Mouse (Mus musculus) intestine, postnatal 0 days (tissue): ENCODE results near the gene Cryab. TPM values are rescaled to one million over a fixed set of nuclear protein-coding genes. Genes with fewer than 3 reads are reported as not detected.

Experiments
- ATAC-seq: fragments of 200-750 bp; cut with Nextera tagmentation; 2 replicates; pipeline ENCODE4 v1.8.0; 2017; ENCODE audit warnings: mild to moderate bottlenecking, moderate TSS enrichment, moderate library complexity
- H3K27ac ChIP-seq: fragments of 300-500 bp; sonication (generic); 2 replicates; pipeline ENCODE4 v1.5.1; 2014; ENCODE audit warnings: mild to moderate bottlenecking, low read depth, low read length, moderate library complexity
- H3K27me3 ChIP-seq: fragments of 300-500 bp; sonication (generic); replicated peaks from 2 replicates; pipeline ENCODE4 v1.6.1; 2014; ENCODE audit warnings: low read length, mixed read lengths; ENCODE audit not compliant: control insufficient read depth, insufficient read depth
- H3K36me3 ChIP-seq: fragments of 300-500 bp; sonication (generic); 2 replicates; pipeline ENCODE4 v1.6.1; 2014; ENCODE audit warnings: mild to moderate bottlenecking, moderate library complexity; ENCODE audit not compliant: control insufficient read depth, insufficient read depth
- H3K4me1 ChIP-seq: fragments of 300-500 bp; sonication (generic); replicated peaks from 2 replicates; pipeline ENCODE4 v1.6.1; 2014; ENCODE audit warnings: antibody characterized with exemption, low read length, mixed read lengths; ENCODE audit not compliant: control insufficient read depth, insufficient read depth
- H3K4me2 ChIP-seq: fragments of 300-500 bp; sonication (generic); replicated peaks from 2 replicates; pipeline ENCODE4 v1.6.1; 2014; ENCODE audit warnings: low read depth, mild to moderate bottlenecking, moderate library complexity
- H3K4me3 ChIP-seq: fragments of 300-500 bp; sonication (generic); 2 replicates; pipeline ENCODE4 v1.5.1; 2014; ENCODE audit warnings: low read depth, low read length
- H3K9ac ChIP-seq: fragments of 300-500 bp; sonication (generic); 2 replicates; pipeline ENCODE4 v1.6.1; 2014; ENCODE audit warnings: mild to moderate bottlenecking, low read depth, low read length
- H3K9me3 ChIP-seq: fragments of 300-500 bp; sonication (generic); 2 replicates; pipeline ENCODE4 v1.6.1; 2016; ENCODE audit warnings: mixed run types; ENCODE audit not compliant: control insufficient read depth
- CTCF ChIP-seq: sonication (generic); IDR thresholded peaks from 2 replicates; pipeline ENCODE4 v1.5.1; 2016; ENCODE audit warnings: low read depth, mild to moderate bottlenecking, control low read depth, antibody characterized with exemption, moderate library complexity
- WGBS: fragments of 180-500 bp; shearing (Covaris S2); extraction: QIAGEN DNeasy Blood & Tissue Kit; methylation state at CpG from one replicate; pipeline ENCODE4 v1.1.7; 2014; 5-methylcytosine and 5-hydroxymethylcytosine counted together
- polyA plus RNA-seq: library from polyadenylated mRNA; unstranded; fragments of >200 nt; fragmentation: Nextera tagmentation; extraction: Ambion mirVana; gene quantifications from 2 replicates; pipeline ENCODE4 v1.2.1, GENCODE M21; 2015

Cryab gene
- polyA plus RNA-seq, result 80.4 and 83.2 TPM in 2 replicates

DNA sequence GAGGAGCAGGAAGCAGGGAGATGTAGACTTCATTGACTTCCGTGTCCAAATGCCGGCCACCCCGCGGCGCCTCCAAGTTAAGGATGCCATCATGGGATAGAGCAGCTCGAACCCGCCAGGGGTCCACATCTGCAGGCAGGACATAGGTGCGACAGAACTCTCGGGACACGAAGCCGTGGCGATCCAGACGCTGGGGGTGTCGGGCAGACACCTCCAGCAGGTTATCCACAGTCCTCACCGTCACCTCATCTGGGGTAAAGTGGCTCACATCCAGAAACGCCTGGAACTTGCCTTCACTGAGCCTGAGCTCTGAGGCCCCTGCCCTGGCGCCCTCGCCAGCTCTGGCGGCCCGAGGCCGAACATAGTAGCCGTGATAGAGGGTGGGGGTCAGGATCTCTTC, at the start of gene Cryab:
Cryab (plus strand) TSS at position 3 of the 400 bp plus-strand sequence.
- no peak for ATAC-seq
- Histone ChIP-seq H3K4me1 (0 out of 2 replicates have a peak, but pooled peaks cover 3% of the 10 kb centered on the region), H3K27ac (peak within 1 kb of the TSS; percentile 57; the same call in 1 of the 2 replicates), H3K27me3 (no peaks in the 10 kb centered on the region), H3K9me3 (no peaks in the 10 kb centered on the region), H3K4me3 (peak within 1 kb of the TSS; percentile 9; the same call in 1 of the 2 replicates), H3K36me3 (no peaks in the 10 kb centered on the region), H3K9ac (0 out of 2 replicates have a peak within 1 kb of the TSS, but pooled peaks have one; percentile 11), H3K4me2 (peak within 1 kb of the TSS; percentile 35)
- WGBS, result 76% methylated on average over 22 of the region's 22 CpGs
- TF ChIP-seq CTCF, result no peak

DNA sequence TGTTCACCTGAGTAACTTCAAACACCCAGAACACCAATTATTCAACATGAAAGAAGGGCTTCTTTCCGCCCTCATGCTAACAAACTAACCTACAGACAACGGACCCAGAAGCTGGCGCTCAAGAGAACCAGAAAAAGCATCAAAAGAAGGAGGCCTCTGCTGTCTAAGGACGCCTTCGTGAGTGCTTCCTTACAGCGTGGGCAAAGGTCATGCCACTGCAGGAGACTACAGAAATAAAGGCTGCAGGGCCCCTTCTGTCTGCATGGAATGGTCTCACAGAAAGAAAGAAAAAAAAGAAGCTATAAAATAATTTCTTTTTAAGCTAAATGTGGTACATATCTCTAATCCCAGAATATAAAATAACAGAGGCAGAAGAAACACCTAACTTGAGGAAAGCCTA, 46.2 kb upstream of the Cryab start:
- Histone ChIP-seq H3K9ac (no peak overlapping the region), H3K27me3 (no peaks in the 10 kb centered on the region), H3K36me3 (no peaks in the 10 kb centered on the region), H3K4me3 (no peak overlapping the region), H3K4me2 (no peak overlapping the region), H3K9me3 (no peaks in the 10 kb centered on the region), H3K4me1 (no peaks in the 10 kb centered on the region), H3K27ac (no peak overlapping the region)
- TF ChIP-seq CTCF, result no peak
- peak; percentile 66; the same call in 1 of the 2 replicates for ATAC-seq
- 40% methylated on average over 6 of the region's 6 CpGs for WGBS

DNA sequence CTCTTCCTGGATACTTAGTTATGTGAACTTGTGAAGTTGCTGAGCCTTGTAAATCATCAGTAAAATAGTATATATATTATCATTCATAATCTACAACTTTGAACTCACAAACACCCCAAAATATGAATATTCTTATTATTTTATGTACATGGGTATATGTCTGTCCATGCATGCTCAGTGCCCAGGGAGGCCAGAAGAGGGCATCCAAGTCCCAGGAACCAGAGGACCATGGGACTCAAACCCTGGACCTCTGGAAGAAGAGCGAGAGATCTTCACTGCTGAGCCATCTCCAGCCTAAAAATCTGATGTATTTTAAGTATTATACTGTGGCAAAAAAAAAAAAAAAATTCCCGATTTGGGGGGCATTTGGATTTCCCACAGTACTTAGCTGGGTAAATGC, 42.0 kb upstream of the Cryab start:
- no peaks in the 10 kb centered on the region for H3K4me1 ChIP-seq
- no peak for ATAC-seq
- H3K27me3 ChIP-seq, result no peaks in the 10 kb centered on the region
- peak; percentile 67 for TF ChIP-seq CTCF
- 18% methylated on average over 2 of the region's 2 CpGs for WGBS
- no peaks in the 10 kb centered on the region for H3K36me3 ChIP-seq
- no peak overlapping the region for H3K27ac ChIP-seq
- no peak overlapping the region for H3K4me3 ChIP-seq
- no peak overlapping the region for H3K4me2 ChIP-seq
- no peaks in the 10 kb centered on the region for H3K9me3 ChIP-seq
- no peak overlapping the region for H3K9ac ChIP-seq

DNA sequence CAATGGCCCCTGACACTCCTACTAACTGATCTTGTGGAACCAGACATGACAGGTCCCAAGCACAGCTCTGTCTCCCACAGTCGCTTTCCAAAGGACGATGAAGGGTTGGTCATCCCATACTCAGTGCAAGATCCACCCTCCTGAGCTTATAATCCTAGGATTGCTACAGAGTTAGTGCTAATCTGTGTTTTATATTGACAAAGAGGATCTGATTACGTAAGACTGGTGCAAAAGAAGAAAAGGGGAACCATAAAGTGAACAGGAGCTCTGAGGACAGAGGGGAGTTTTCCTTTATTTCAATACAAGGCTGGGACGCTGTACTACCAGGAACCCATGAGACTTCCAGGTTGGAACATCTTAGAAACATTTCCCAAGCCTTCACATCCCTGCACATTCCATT, 39.8 kb upstream of the Cryab start:
- H3K36me3 ChIP-seq, result no peaks in the 10 kb centered on the region
- no peak for TF ChIP-seq CTCF
- H3K9ac ChIP-seq, result no peak overlapping the region
- no peak for ATAC-seq
- no peaks in the 10 kb centered on the region for H3K9me3 ChIP-seq
- no peak overlapping the region for H3K4me3 ChIP-seq
- H3K27me3 ChIP-seq, result no peaks in the 10 kb centered on the region
- no peak overlapping the region for H3K4me2 ChIP-seq
- 70% methylated on average over 4 of the region's 4 CpGs for WGBS
- no peaks in the 10 kb centered on the region for H3K4me1 ChIP-seq
- H3K27ac ChIP-seq, result no peak overlapping the region

DNA sequence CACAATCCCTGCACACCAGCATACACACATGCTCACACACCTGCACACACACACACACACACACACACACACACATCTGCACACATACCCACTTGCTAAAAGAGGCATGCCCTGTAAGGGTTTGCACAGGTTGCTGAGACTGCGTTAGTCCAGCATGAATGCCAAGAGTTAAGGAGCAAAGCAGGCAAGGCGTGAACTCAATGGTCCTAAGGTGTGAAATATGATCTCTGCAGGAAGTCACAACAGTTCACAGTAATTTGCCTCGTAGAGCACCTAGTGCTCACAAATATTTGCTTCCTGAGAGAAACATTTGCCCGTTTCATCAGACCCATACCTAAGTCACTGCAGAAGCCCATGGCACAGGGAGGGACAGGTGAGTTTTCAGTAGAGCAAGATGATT, 36.9 kb upstream of the Cryab start:
- no peak for ATAC-seq
- Histone ChIP-seq H3K9me3 (no peaks in the 10 kb centered on the region), H3K4me1 (no peaks in the 10 kb centered on the region), H3K36me3 (no peaks in the 10 kb centered on the region), H3K9ac (no peak overlapping the region), H3K4me2 (no peak overlapping the region), H3K27me3 (no peaks in the 10 kb centered on the region), H3K4me3 (no peak overlapping the region), H3K27ac (no peak overlapping the region)
- 43% methylated on average over 4 of the region's 4 CpGs for WGBS
- TF ChIP-seq CTCF, result no peak

DNA sequence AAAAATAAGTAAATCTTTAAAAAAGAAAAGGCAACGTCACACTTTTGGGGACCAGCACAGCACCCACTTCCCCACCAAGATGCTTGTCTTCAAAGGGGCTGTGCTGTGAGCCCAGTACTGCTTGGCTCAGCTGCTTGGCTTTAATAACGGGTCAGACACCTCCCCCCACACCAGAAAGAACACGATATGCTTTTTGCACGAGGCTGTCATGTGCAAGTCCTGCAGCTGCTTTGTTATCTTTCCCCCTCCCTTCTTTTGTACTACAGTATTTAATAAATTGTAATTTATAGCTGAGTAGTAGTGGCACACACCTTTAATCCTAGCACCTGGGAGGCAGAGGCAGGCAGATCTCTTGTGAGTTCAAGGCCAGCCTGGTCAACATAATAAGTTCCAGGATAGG, 32.2 kb upstream of the Cryab start:
- Histone ChIP-seq H3K4me1 (no peaks in the 10 kb centered on the region), H3K9ac (no peak overlapping the region), H3K4me2 (no peak overlapping the region), H3K27me3 (no peaks in the 10 kb centered on the region), H3K9me3 (no peaks in the 10 kb centered on the region), H3K27ac (no peak overlapping the region), H3K36me3 (no peaks in the 10 kb centered on the region), H3K4me3 (no peak overlapping the region)
- 71% methylated on average over 4 of the region's 4 CpGs for WGBS
- TF ChIP-seq CTCF, result no peak
- no peak for ATAC-seq

DNA sequence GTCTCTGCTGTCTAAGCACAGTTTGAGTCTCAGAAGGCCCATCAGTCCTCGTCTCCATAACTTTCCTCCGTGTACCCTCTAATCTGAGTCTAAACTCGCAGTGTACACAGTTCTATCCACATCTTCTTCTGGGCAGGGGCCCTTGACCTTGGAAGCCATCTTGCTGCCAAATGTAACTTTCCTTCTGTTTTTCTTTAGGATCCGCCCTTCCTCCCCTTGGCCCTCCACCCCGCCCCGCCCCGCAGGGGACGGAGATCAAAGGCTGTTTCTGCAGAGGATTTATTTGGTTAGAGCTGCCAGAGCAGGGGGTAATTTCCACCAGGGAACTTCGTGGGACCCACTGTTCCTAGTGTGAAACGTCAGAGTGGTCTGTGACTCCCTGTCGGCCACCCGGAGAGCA, 30.1 kb upstream of the Cryab start:
- H3K27me3 ChIP-seq, result no peaks in the 10 kb centered on the region
- H3K4me2 ChIP-seq, result no peak overlapping the region
- WGBS, result 25% methylated on average over 12 of the region's 12 CpGs
- ATAC-seq, result no peak
- no peak for TF ChIP-seq CTCF
- no peaks in the 10 kb centered on the region for H3K4me1 ChIP-seq
- no peak overlapping the region for H3K9ac ChIP-seq
- no peaks in the 10 kb centered on the region for H3K9me3 ChIP-seq
- H3K27ac ChIP-seq, result no peak overlapping the region
- no peaks in the 10 kb centered on the region for H3K36me3 ChIP-seq
- H3K4me3 ChIP-seq, result no peak overlapping the region
